Mouse (Mus musculus) embryo, embryonic 11.5 days (tissue): Measurements from ENCODE around the gene Ganc.

ENCODE experiments used
- DNase-seq: peaks from one replicate; pipeline ENCODE4 v3.0.0-alpha.2; 2012; ENCODE audit warnings: low read depth, low spot score

Gene Ganc

GRCm38 (mm10) chr2:120501136-120501918, 97.6 kb downstream of the Ganc start:
- DNase-seq: no peak

GRCm38 (mm10) chr2:120501931-120502604, 98.4 kb downstream of the Ganc start:
- DNase-seq: no peak

DNA sequence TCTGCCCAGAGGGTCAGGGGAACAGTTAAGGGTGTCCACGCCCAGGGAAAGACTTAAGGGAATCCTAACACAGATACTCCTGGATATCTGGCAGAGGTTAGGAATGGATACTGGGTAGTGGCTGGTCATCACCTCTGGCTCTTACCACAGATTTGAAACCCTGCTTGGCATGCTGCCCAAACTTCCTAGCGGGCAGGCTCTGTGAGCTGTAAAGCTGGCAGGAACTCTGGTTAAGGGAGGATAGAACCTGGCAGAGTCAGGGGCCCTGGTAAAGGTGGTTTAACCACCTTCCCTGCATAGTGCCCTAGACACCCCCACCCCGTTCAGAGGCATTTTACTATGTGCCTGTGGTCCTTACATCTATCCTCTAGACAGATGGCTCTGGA, 98.9 kb downstream of the Ganc start:
- no peak for DNase-seq

DNA sequence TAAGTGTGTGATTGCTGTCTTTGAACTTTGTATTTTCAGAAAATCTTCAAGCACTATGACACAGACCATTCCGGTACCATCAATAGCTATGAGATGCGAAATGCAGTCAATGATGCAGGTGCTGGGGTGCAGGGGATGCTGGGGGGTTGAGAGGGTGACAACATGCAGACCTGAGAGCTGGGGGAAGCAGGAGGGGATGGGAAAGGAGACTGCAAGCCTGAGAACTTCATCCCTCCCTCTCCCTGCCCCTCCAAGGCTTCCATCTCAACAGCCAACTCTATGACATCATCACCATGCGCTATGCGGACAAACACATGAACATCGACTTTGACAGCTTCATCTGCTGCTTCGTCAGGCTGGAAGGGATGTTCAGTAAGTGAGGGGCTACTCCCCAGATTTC, 99.4 kb downstream of the Ganc start:
- no peak for DNase-seq

DNA sequence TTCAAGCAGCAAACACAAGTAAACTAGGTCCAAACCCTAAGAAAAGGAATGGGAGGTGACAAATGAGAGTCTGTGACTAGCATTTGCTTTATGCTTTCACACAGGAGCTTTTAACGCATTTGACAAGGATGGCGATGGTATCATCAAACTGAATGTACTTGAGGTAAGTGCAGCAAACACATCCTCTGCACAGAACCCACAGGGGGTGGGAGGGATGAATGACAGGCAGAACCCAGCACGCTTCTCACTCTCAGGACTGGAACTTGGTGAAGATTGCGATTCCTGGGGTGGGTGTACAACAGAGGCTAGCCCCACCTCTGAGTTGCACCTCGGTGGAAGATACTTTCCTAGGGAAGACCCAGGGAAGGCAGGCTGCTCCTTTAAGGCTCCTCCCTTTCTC, 100.3 kb downstream of the Ganc start:
- no peak for DNase-seq
